Mouse (Mus musculus) liver, embryonic 12.5 days (tissue): ENCODE data around the gene Lrrfip2. TPM values are rescaled to one million over a fixed set of nuclear protein-coding genes. Genes with fewer than 3 reads are reported as not detected.

Experiments used
- ATAC-seq: fragments of 200-750 bp; cut with Nextera tagmentation; 2 replicates; pipeline ENCODE4 v1.8.0; 2017; ENCODE audit warnings: moderate number of reproducible peaks, mild to moderate bottlenecking, moderate library complexity
- H3K27ac ChIP-seq: fragments of 300-500 bp; sonication (generic); 2 replicates; pipeline ENCODE4 v1.5.1; 2016; ENCODE audit warnings: mild to moderate bottlenecking
- H3K27me3 ChIP-seq: fragments of 300-500 bp; sonication (generic); replicated peaks from 2 replicates; pipeline ENCODE4 v1.6.1; 2016; ENCODE audit warnings: mild to moderate bottlenecking, moderate library complexity
- H3K36me3 ChIP-seq: fragments of 300-500 bp; sonication (generic); 2 replicates; pipeline ENCODE4 v1.6.1; 2016; ENCODE audit warnings: mild to moderate bottlenecking, moderate library complexity
- H3K4me1 ChIP-seq: fragments of 300-500 bp; sonication (generic); 2 replicates; pipeline ENCODE4 v1.6.1; 2016
- H3K4me2 ChIP-seq: fragments of 300-500 bp; sonication (generic); 2 replicates; pipeline ENCODE4 v1.6.1; 2016; ENCODE audit warnings: mild to moderate bottlenecking, moderate library complexity
- H3K4me3 ChIP-seq: fragments of 300-500 bp; sonication (generic); 2 replicates; pipeline ENCODE4 v1.5.1; 2016; ENCODE audit warnings: mild to moderate bottlenecking, moderate library complexity
- H3K9ac ChIP-seq: fragments of 300-500 bp; sonication (generic); 2 replicates; pipeline ENCODE4 v1.6.1; 2016; ENCODE audit warnings: mild to moderate bottlenecking, moderate library complexity
- H3K9me3 ChIP-seq: fragments of 300-500 bp; sonication (generic); replicated peaks from 2 replicates; pipeline ENCODE4 v1.6.1; 2016; ENCODE audit warnings: mild to moderate bottlenecking, moderate library complexity
- WGBS: fragments of 180-500 bp; shearing (Covaris S2); methylation state at CpG from one replicate; pipeline ENCODE4 v1.1.7; 2016; ENCODE audit not compliant: insufficient replicate concordance; 5-methylcytosine and 5-hydroxymethylcytosine counted together
- polyA plus RNA-seq: library from polyadenylated mRNA; unstranded; fragments of >200 nt; fragmentation: Nextera tagmentation; extraction: Ambion mirVana; gene quantifications from 2 replicates; pipeline ENCODE4 v1.2.1, GENCODE M21; 2016

Gene Lrrfip2
- polyA plus RNA-seq: 29.5 and 30.6 TPM in 2 replicates

GRCm38 (mm10) chr9:111117126-111117642 is at the start of gene Lrrfip2:
Gene Lrrfip2, plus strand, starts transcription at chr9:111117592.
- Histone ChIP-seq H3K36me3 (no peaks in the 10 kb centered on the region), H3K4me3 (peak within 1 kb of the TSS; percentile 98), H3K4me2 (peak within 1 kb of the TSS; percentile 84), H3K27me3 (no peaks in the 10 kb centered on the region), H3K9me3 (no peaks in the 10 kb centered on the region), H3K9ac (peak within 1 kb of the TSS; percentile 94), H3K4me1 (peaks cover 37% of the 10 kb centered on the region), H3K27ac (peak within 1 kb of the TSS; percentile 88)
- no peak; the same call in 1 of the 2 replicates for ATAC-seq
- WGBS: 13% methylated on average over 14 of the region's 14 CpGs

- Histone ChIP-seq H3K4me3 (no peak overlapping the region), H3K27me3 (no peaks in the 10 kb centered on the region), H3K9ac (no peak overlapping the region), H3K9me3 (peaks cover 5% of the 10 kb centered on the region; the same call in 1 of the 2 replicates), H3K4me2 (no peak overlapping the region), H3K4me1 (no peaks in the 10 kb centered on the region), H3K27ac (no peak overlapping the region), H3K36me3 (no peaks in the 10 kb centered on the region)
- WGBS: 10% methylated on average over 4 of the region's 4 CpGs
- ATAC-seq: peak; percentile 75
Observed at GRCm38 (mm10) chr9:111070546-111070961, 46.8 kb upstream of the Lrrfip2 start.

GRCm38 (mm10) chr9:111072175-111072574 is 45.2 kb upstream of the Lrrfip2 start:
- ATAC-seq: no peak
- Histone ChIP-seq H3K36me3 (no peaks in the 10 kb centered on the region), H3K27me3 (no peaks in the 10 kb centered on the region), H3K27ac (no peak overlapping the region), H3K9me3 (peaks cover 5% of the 10 kb centered on the region; the same call in 1 of the 2 replicates), H3K9ac (no peak overlapping the region), H3K4me3 (no peak overlapping the region), H3K4me2 (no peak overlapping the region), H3K4me1 (no peaks in the 10 kb centered on the region)
- 39% methylated on average over 7 of the region's 7 CpGs for WGBS

GRCm38 (mm10) chr9:111072971-111073370 is 44.4 kb upstream of the Lrrfip2 start:
- Histone ChIP-seq H3K9ac (no peak overlapping the region), H3K4me1 (no peaks in the 10 kb centered on the region), H3K36me3 (no peaks in the 10 kb centered on the region), H3K4me3 (no peak overlapping the region), H3K27ac (no peak overlapping the region), H3K27me3 (no peaks in the 10 kb centered on the region), H3K4me2 (no peak overlapping the region), H3K9me3 (peaks cover 5% of the 10 kb centered on the region; the same call in 1 of the 2 replicates)
- no peak for ATAC-seq
- WGBS: 66% methylated on average over 4 of the region's 4 CpGs

- H3K36me3 ChIP-seq: no peaks in the 10 kb centered on the region
- no peaks in the 10 kb centered on the region for H3K27me3 ChIP-seq
- WGBS: 52% methylated on average over 5 of the region's 5 CpGs
- no peak for ATAC-seq
- no peak overlapping the region for H3K4me2 ChIP-seq
- peaks cover 5% of the 10 kb centered on the region; the same call in 1 of the 2 replicates for H3K9me3 ChIP-seq
- no peak overlapping the region for H3K9ac ChIP-seq
- no peak overlapping the region for H3K27ac ChIP-seq
- H3K4me3 ChIP-seq: no peak overlapping the region
- H3K4me1 ChIP-seq: no peaks in the 10 kb centered on the region
Observed at GRCm38 (mm10) chr9:111077745-111078144, 39.6 kb upstream of the Lrrfip2 start.

GRCm38 (mm10) chr9:111080801-111081200 is 36.6 kb upstream of the Lrrfip2 start:
- Histone ChIP-seq H3K9ac (no peak overlapping the region), H3K27me3 (no peaks in the 10 kb centered on the region), H3K27ac (no peak overlapping the region), H3K4me3 (no peak overlapping the region), H3K4me2 (no peak overlapping the region), H3K4me1 (no peaks in the 10 kb centered on the region), H3K36me3 (no peaks in the 10 kb centered on the region), H3K9me3 (no peaks in the 10 kb centered on the region)
- ATAC-seq: no peak
- 72% methylated on average over 8 of the region's 8 CpGs for WGBS

- no peak overlapping the region for H3K9ac ChIP-seq
- ATAC-seq: no peak
- no peaks in the 10 kb centered on the region for H3K9me3 ChIP-seq
- no peak overlapping the region for H3K27ac ChIP-seq
- H3K4me2 ChIP-seq: no peak overlapping the region
- no peaks in the 10 kb centered on the region for H3K4me1 ChIP-seq
- no peaks in the 10 kb centered on the region for H3K27me3 ChIP-seq
- 64% methylated on average over 5 of the region's 5 CpGs for WGBS
- no peaks in the 10 kb centered on the region for H3K36me3 ChIP-seq
- H3K4me3 ChIP-seq: no peak overlapping the region
Observed at GRCm38 (mm10) chr9:111081765-111082164, 35.6 kb upstream of the Lrrfip2 start.

- Histone ChIP-seq H3K36me3 (no peaks in the 10 kb centered on the region), H3K4me3 (no peak overlapping the region), H3K27me3 (peaks cover 14% of the 10 kb centered on the region; the same call in 1 of the 2 replicates), H3K27ac (no peak overlapping the region), H3K9ac (no peak overlapping the region), H3K9me3 (no peaks in the 10 kb centered on the region), H3K4me2 (no peak overlapping the region), H3K4me1 (0 out of 2 replicates have a peak, but pooled peaks cover 13% of the 10 kb centered on the region)
- WGBS: 36% methylated on average over 4 of the region's 4 CpGs
- no peak for ATAC-seq
Observed at GRCm38 (mm10) chr9:111085329-111085728, 32.1 kb upstream of the Lrrfip2 start.

GRCm38 (mm10) chr9:111086137-111086536 is 31.3 kb upstream of the Lrrfip2 start:
- no peak overlapping the region for H3K27ac ChIP-seq
- no peaks in the 10 kb centered on the region for H3K9me3 ChIP-seq
- no peak overlapping the region for H3K4me2 ChIP-seq
- H3K4me1 ChIP-seq: 0 out of 2 replicates have a peak, but pooled peaks cover 13% of the 10 kb centered on the region
- no peaks in the 10 kb centered on the region for H3K36me3 ChIP-seq
- ATAC-seq: no peak
- no peak overlapping the region for H3K9ac ChIP-seq
- H3K27me3 ChIP-seq: peaks cover 14% of the 10 kb centered on the region; the same call in 1 of the 2 replicates
- no peak overlapping the region for H3K4me3 ChIP-seq
- WGBS: 55% methylated on average over 6 of the region's 6 CpGs

- no peaks in the 10 kb centered on the region for H3K36me3 ChIP-seq
- no peak overlapping the region for H3K9ac ChIP-seq
- H3K4me3 ChIP-seq: no peak overlapping the region
- no peaks in the 10 kb centered on the region for H3K9me3 ChIP-seq
- 25% methylated on average over 3 of the region's 3 CpGs for WGBS
- H3K4me1 ChIP-seq: 0 out of 2 replicates have a peak, but pooled peaks cover 13% of the 10 kb centered on the region
- H3K27me3 ChIP-seq: peaks cover 17% of the 10 kb centered on the region; the same call in 1 of the 2 replicates
- H3K27ac ChIP-seq: no peak overlapping the region
- no peak for ATAC-seq
- no peak overlapping the region for H3K4me2 ChIP-seq
Observed at GRCm38 (mm10) chr9:111086995-111087606, 30.3 kb upstream of the Lrrfip2 start.

- no peaks in the 10 kb centered on the region for H3K36me3 ChIP-seq
- 16% methylated on average over 5 of the region's 5 CpGs for WGBS
- 0 out of 2 replicates have a peak, but pooled peaks cover 13% of the 10 kb centered on the region for H3K4me1 ChIP-seq
- H3K27ac ChIP-seq: no peak overlapping the region
- no peak overlapping the region for H3K4me3 ChIP-seq
- peaks cover 17% of the 10 kb centered on the region; the same call in 1 of the 2 replicates for H3K27me3 ChIP-seq
- no peak overlapping the region for H3K4me2 ChIP-seq
- H3K9ac ChIP-seq: no peak overlapping the region
- no peaks in the 10 kb centered on the region for H3K9me3 ChIP-seq
- ATAC-seq: no peak
Observed at GRCm38 (mm10) chr9:111087960-111088359, 29.4 kb upstream of the Lrrfip2 start.

GRCm38 (mm10) chr9:111088886-111089285 is 28.5 kb upstream of the Lrrfip2 start:
- ATAC-seq: no peak
- H3K36me3 ChIP-seq: no peaks in the 10 kb centered on the region
- H3K27me3 ChIP-seq: peaks cover 17% of the 10 kb centered on the region; the same call in 1 of the 2 replicates
- H3K27ac ChIP-seq: no peak overlapping the region
- H3K4me2 ChIP-seq: no peak overlapping the region
- 0 out of 2 replicates have a peak, but pooled peaks cover 13% of the 10 kb centered on the region for H3K4me1 ChIP-seq
- no peaks in the 10 kb centered on the region for H3K9me3 ChIP-seq
- WGBS: 48% methylated on average over 7 of the region's 7 CpGs
- H3K9ac ChIP-seq: no peak overlapping the region
- no peak overlapping the region for H3K4me3 ChIP-seq
